Mouse (Mus musculus) heart, embryonic 16.5 days (tissue): ENCODE results near the gene Aqp6. TPM values are rescaled to one million over a fixed set of nuclear protein-coding genes. Genes with fewer than 3 reads are reported as not detected.

Experiments
- ATAC-seq: fragments of 200-750 bp; cut with Nextera tagmentation; replicated peaks from 2 replicates; pipeline ENCODE4 v1.8.0; 2017; ENCODE audit warnings: moderate number of reproducible peaks; ENCODE audit not compliant: insufficient read depth, low FRiP score; ENCODE audit errors: extremely low read depth
- H3K27ac ChIP-seq: fragments of 300-500 bp; sonication (generic); 2 replicates; pipeline ENCODE4 v1.5.1; 2014; ENCODE audit warnings: mild to moderate bottlenecking, low read length, control low read depth, moderate library complexity
- H3K27me3 ChIP-seq: fragments of 300-500 bp; sonication (generic); 2 replicates; pipeline ENCODE4 v1.6.1; 2014; ENCODE audit warnings: low read length, mixed read lengths; ENCODE audit not compliant: control insufficient read depth, insufficient read depth
- H3K36me3 ChIP-seq: fragments of 300-500 bp; sonication (generic); 2 replicates; pipeline ENCODE4 v1.6.1; 2014; ENCODE audit not compliant: control insufficient read depth, insufficient read depth
- H3K4me1 ChIP-seq: fragments of 300-500 bp; sonication (generic); 2 replicates; pipeline ENCODE4 v1.6.1; 2014; ENCODE audit warnings: low read length, mixed read lengths; ENCODE audit not compliant: control insufficient read depth, insufficient read depth
- H3K4me2 ChIP-seq: fragments of 300-500 bp; sonication (generic); 2 replicates; pipeline ENCODE4 v1.6.1; 2014; ENCODE audit warnings: low read depth, mild to moderate bottlenecking, control low read depth, low read length
- H3K4me3 ChIP-seq: fragments of 300-500 bp; sonication (generic); 2 replicates; pipeline ENCODE4 v1.5.1; 2014; ENCODE audit warnings: mild to moderate bottlenecking, control low read depth, low read length
- H3K9ac ChIP-seq: fragments of 300-500 bp; sonication (generic); 2 replicates; pipeline ENCODE4 v1.6.1; 2014; ENCODE audit warnings: low read length, control low read depth
- H3K9me3 ChIP-seq: fragments of 300-500 bp; sonication (generic); replicated peaks from 2 replicates; pipeline ENCODE4 v1.6.1; 2016; ENCODE audit warnings: low read length; ENCODE audit not compliant: control insufficient read depth
- WGBS: fragments of 180-500 bp; shearing (Covaris S2); extraction: QIAGEN DNeasy Blood & Tissue Kit; methylation state at CpG from one replicate; pipeline ENCODE4 v1.1.7; 2014; 5-methylcytosine and 5-hydroxymethylcytosine counted together
- polyA plus RNA-seq: library from polyadenylated mRNA; unstranded; fragments of >200 nt; fragmentation: Nextera tagmentation; extraction: Ambion mirVana; gene quantifications from 2 replicates; pipeline ENCODE4 v1.2.1, GENCODE M21; 2015

Aqp6 gene
- polyA plus RNA-seq, 1 experiment from 2014 or later = not detected

DNA sequence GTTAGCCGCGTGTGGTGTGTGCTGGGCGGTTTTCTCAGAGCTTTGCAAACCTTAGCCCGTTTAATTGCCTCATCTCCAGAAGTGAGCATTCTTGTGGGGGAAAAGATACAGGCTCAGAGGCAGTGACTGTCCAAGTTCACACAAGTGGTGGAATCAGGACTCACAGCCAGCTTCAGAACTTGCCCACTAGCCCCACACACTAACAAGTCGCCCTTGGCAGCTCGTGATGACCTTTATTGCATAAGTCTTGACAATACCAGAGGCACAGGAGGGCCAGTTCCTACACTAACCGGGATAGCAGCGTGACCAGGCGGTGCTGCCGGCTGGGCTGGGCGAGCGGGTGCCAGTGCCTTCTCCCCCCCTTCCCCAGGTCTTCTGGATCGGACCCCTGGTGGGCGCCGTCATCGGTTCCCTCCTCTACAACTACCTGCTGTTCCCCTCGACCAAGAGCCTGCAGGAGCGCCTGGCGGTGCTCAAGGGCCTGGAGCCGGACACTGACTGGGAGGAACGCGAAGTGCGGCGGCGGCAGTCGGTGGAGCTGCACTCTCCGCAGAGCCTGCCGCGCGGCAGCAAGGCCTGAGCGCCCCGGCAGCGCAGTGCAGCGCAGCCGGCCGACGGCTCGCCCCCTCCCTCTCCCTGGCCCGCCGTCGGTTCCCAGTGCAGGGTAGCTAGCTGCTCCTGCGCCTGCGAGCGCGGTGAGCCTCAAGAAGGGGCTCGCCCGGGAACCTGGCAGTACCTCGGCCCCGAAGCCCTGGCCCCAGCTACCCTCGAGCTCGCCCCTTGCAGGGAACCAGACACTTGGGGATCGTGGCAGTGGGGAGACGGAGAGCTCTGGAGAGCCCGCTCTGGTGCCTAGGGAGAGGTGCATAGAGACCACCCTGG, 17.5 kb upstream of the Aqp6 start:
- ATAC-seq = 0 out of 2 replicates have a peak, but pooled peaks have one; percentile 53
- 3% methylated on average over 53 of the region's 54 CpGs for WGBS

DNA sequence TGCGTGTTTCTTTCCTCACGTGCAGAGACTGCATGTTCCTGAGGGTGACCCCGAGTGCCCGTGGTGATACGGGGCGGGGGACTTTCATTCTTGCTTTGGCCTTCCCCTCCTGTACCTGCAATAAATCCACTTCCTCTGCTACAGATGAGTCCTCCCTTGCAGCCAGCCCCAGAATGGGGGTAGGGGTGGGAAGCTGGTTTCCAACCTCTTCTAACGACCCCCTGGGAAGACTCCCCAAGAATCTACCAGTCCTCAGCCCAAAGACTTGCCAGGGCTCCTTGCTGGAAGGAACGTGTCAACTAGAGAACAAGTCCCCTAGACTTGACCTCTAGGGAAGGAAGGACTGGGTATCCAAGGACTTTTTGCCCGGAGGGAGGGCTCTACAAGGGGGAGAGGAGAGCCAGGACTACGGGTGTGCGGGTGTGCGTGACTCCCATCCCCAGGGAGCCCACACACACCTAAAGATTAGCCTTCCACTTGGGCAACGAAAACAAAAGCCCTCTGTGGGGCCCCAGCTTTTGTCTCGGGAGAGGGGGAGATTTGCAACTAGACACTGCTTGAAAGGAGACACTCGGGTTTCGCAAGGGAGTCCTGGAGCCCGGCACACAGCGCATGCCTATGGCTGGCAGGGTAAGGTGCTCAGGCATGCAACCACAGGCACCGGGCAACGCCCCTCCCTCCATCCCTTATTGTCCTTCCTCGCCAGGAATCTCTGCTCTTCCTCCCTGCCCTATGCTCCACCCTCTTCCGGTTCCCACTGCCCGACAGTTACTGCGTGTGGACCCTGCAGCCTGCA, 16.6 kb upstream of the Aqp6 start:
- H3K27ac ChIP-seq = no peak overlapping the region
- H3K4me3 ChIP-seq = peak overlapping the region; percentile 36
- H3K9ac ChIP-seq = peak overlapping the region; percentile 34
- 5% methylated on average over 24 of the region's 24 CpGs for WGBS
- no peaks in the 10 kb centered on the region for H3K36me3 ChIP-seq
- H3K27me3 ChIP-seq = peaks cover 93% of the 10 kb centered on the region
- H3K9me3 ChIP-seq = no peaks in the 10 kb centered on the region
- H3K4me2 ChIP-seq = peak overlapping the region; percentile 61
- ATAC-seq = no peak
- peaks cover 13% of the 10 kb centered on the region for H3K4me1 ChIP-seq

More for the DNA sequence above, 17.5 kb upstream of the Aqp6 start:
- Histone ChIP-seq H3K9me3 (no peaks in the 10 kb centered on the region), H3K4me2 (peak overlapping the region; percentile 61), H3K4me3 (peak overlapping the region; percentile 36), H3K27ac (no peak overlapping the region), H3K4me1 (peaks cover 13% of the 10 kb centered on the region), H3K9ac (peak overlapping the region; percentile 27), H3K27me3 (peaks cover 92% of the 10 kb centered on the region), H3K36me3 (no peaks in the 10 kb centered on the region)

DNA sequence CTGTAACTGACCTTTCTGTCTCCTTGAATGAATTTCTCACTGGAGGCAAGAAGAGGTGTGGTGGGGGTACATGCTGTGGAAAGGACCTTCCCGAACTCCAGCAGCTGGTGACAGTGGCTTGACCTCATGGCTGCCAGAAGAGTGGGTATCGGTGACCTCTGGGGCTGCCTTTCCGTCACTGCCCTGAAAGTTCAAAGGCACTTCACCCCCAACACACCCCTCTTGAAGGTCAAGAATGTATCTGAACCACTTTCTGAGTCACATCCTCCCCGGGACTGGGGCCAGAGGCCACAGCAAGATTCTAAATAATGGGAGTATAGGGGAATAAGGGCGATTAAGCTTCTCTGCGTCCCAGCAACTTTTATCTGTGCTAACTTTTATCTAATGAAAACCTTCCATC, 15.5 kb upstream of the Aqp6 start:
- no peak for ATAC-seq
- peaks cover 16% of the 10 kb centered on the region for H3K4me1 ChIP-seq
- no peak overlapping the region for H3K4me2 ChIP-seq
- WGBS = 57% methylated on average over 6 of the region's 6 CpGs
- H3K27ac ChIP-seq = no peak overlapping the region
- no peaks in the 10 kb centered on the region for H3K36me3 ChIP-seq
- H3K9ac ChIP-seq = no peak overlapping the region
- no peaks in the 10 kb centered on the region for H3K9me3 ChIP-seq
- H3K4me3 ChIP-seq = no peak overlapping the region
- H3K27me3 ChIP-seq = peaks cover 93% of the 10 kb centered on the region

- H3K9ac ChIP-seq = no peak overlapping the region
- ATAC-seq = no peak
- H3K4me1 ChIP-seq = peaks cover 16% of the 10 kb centered on the region
- no peak overlapping the region for H3K4me3 ChIP-seq
- peaks cover 93% of the 10 kb centered on the region for H3K27me3 ChIP-seq
- no peak overlapping the region for H3K4me2 ChIP-seq
- H3K9me3 ChIP-seq = no peaks in the 10 kb centered on the region
- no peaks in the 10 kb centered on the region for H3K36me3 ChIP-seq
- 81% methylated on average over 3 of the region's 3 CpGs for WGBS
- no peak overlapping the region for H3K27ac ChIP-seq
Observed at GRCm38 (mm10) chr15:99586525-99586924, 14.7 kb upstream of the Aqp6 start.

GRCm38 (mm10) chr15:99589237-99589636, 12.0 kb upstream of the Aqp6 start:
- H3K27ac ChIP-seq = no peak overlapping the region

DNA sequence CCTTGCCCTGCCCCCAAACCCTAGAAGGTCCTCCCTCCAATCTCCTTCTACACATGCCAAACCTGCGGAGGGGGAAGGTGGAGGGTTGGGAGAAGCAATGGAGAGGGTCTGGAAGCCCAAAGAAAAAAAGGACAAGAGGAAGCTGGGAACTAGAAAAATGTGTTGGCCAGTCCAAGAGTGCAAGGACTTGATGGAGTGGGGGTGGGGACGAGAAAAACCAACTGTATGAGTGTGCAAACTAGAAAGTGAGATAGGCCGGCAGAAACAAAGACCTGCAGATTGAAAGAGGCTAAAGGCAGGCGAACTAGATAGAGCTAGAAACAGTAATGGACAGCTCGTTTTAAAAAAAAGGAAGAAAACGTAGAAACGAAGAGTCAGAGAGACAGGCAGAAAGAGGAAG, 11.5 kb upstream of the Aqp6 start:
- peaks cover 100% of the 10 kb centered on the region for H3K27me3 ChIP-seq
- no peak overlapping the region for H3K9ac ChIP-seq
- no peak for ATAC-seq
- WGBS = 23% methylated on average over 7 of the region's 7 CpGs
- no peak overlapping the region for H3K27ac ChIP-seq
- peaks cover 6% of the 10 kb centered on the region for H3K4me1 ChIP-seq
- no peak overlapping the region for H3K4me2 ChIP-seq
- H3K4me3 ChIP-seq = no peak overlapping the region
- no peaks in the 10 kb centered on the region for H3K9me3 ChIP-seq
- no peaks in the 10 kb centered on the region for H3K36me3 ChIP-seq

More at GRCm38 (mm10) chr15:99589237-99589636, 12.0 kb upstream of the Aqp6 start:
- peaks cover 11% of the 10 kb centered on the region for H3K4me1 ChIP-seq
- H3K9ac ChIP-seq = no peak overlapping the region
- H3K27me3 ChIP-seq = peaks cover 100% of the 10 kb centered on the region
- no peak overlapping the region for H3K4me3 ChIP-seq
- no peak for ATAC-seq
- 6% methylated on average over 9 of the region's 9 CpGs for WGBS
- no peaks in the 10 kb centered on the region for H3K36me3 ChIP-seq
- no peak overlapping the region for H3K4me2 ChIP-seq
- no peaks in the 10 kb centered on the region for H3K9me3 ChIP-seq

GRCm38 (mm10) chr15:99590429-99591084, 10.6 kb upstream of the Aqp6 start, which contains the start of gene Aqp5:
Gene Aqp5, plus strand, starts transcription at chr15:99590782.
- Histone ChIP-seq H3K27ac (no peak within 1 kb of the TSS), H3K9me3 (no peaks in the 10 kb centered on the region)
- 3% methylated on average over 83 of the region's 83 CpGs for WGBS

GRCm38 (mm10) chr15:99592177-99592576, 9.0 kb upstream of the Aqp6 start:
- Histone ChIP-seq H3K4me1 (peaks cover 5% of the 10 kb centered on the region; the same call in 1 of the 2 replicates), H3K9me3 (no peaks in the 10 kb centered on the region), H3K36me3 (no peaks in the 10 kb centered on the region), H3K4me2 (no peak overlapping the region), H3K9ac (no peak overlapping the region), H3K27ac (no peak overlapping the region), H3K27me3 (peaks cover 88% of the 10 kb centered on the region), H3K4me3 (no peak overlapping the region)
- no peak for ATAC-seq
- WGBS = 68% methylated on average over 8 of the region's 8 CpGs

More at GRCm38 (mm10) chr15:99590429-99591084, 10.6 kb upstream of the Aqp6 start, which contains the start of gene Aqp5:
- ATAC-seq = peak; percentile 39; the same call in 1 of the 2 replicates
- H3K4me1 ChIP-seq = peaks cover 3% of the 10 kb centered on the region; the same call in 1 of the 2 replicates
- H3K4me3 ChIP-seq = peak within 1 kb of the TSS; percentile 48
- no peaks in the 10 kb centered on the region for H3K36me3 ChIP-seq
- peak within 1 kb of the TSS; percentile 35 for H3K9ac ChIP-seq
- peaks cover 100% of the 10 kb centered on the region for H3K27me3 ChIP-seq
- peak within 1 kb of the TSS; percentile 67 for H3K4me2 ChIP-seq
